Mouse (Mus musculus) embryonic facial prominence, embryonic 13.5 days (tissue): Measurements from ENCODE around the gene Zfp346. TPM values are rescaled to one million over a fixed set of nuclear protein-coding genes. Genes with fewer than 3 reads are reported as not detected.
A peak's percentile ranks its signal among the peaks of the same experiment; 100 is the strongest.

ENCODE experiments used
- ATAC-seq: fragments of 200-750 bp; cut with Nextera tagmentation; 2 replicates; pipeline ENCODE4 v1.8.0; 2017; ENCODE audit warnings: low read depth; ENCODE audit not compliant: insufficient number of reproducible peaks, insufficient read depth, low FRiP score, low TSS enrichment
- H3K27ac ChIP-seq: fragments of 300-500 bp; sonication (generic); 2 replicates; pipeline ENCODE4 v1.5.1; 2015; ENCODE audit warnings: moderate library complexity, mild to moderate bottlenecking, inconsistent platforms
- H3K27me3 ChIP-seq: fragments of 300-500 bp; sonication (generic); 2 replicates; pipeline ENCODE4 v1.6.1; 2015; ENCODE audit warnings: mild to moderate bottlenecking, inconsistent platforms
- H3K36me3 ChIP-seq: fragments of 300-500 bp; sonication (generic); 2 replicates; pipeline ENCODE4 v1.6.1; 2015; ENCODE audit warnings: mild to moderate bottlenecking, inconsistent platforms
- H3K4me1 ChIP-seq: fragments of 300-500 bp; sonication (generic); 2 replicates; pipeline ENCODE4 v1.6.1; 2015; ENCODE audit warnings: inconsistent platforms
- H3K4me2 ChIP-seq: fragments of 300-500 bp; sonication (generic); 2 replicates; pipeline ENCODE4 v1.6.1; 2015; ENCODE audit warnings: moderate library complexity, mild to moderate bottlenecking, inconsistent platforms
- H3K4me3 ChIP-seq: fragments of 300-500 bp; sonication (generic); 2 replicates; pipeline ENCODE4 v1.5.1; 2015; ENCODE audit warnings: mild to moderate bottlenecking, inconsistent platforms
- H3K9ac ChIP-seq: fragments of 300-500 bp; sonication (generic); 2 replicates; pipeline ENCODE4 v1.6.1; 2015; ENCODE audit warnings: mild to moderate bottlenecking, inconsistent platforms
- H3K9me3 ChIP-seq: fragments of 300-500 bp; sonication (generic); 2 replicates; pipeline ENCODE4 v1.6.1; 2016; ENCODE audit warnings: inconsistent platforms
- WGBS: fragments of 180-500 bp; shearing (Covaris S2); methylation state at CpG from one replicate; pipeline ENCODE4 v1.1.7; 2015; ENCODE audit warnings: mixed read lengths; 5-methylcytosine and 5-hydroxymethylcytosine counted together
- polyA plus RNA-seq: library from polyadenylated mRNA; unstranded; fragments of >200 nt; fragmentation: Nextera tagmentation; extraction: Ambion mirVana; gene quantifications from 2 replicates; pipeline ENCODE4 v1.2.1, GENCODE M21; 2015

Zfp346 gene
- polyA plus RNA-seq, 1 experiment from 2014 or later, result 28.1 TPM

DNA sequence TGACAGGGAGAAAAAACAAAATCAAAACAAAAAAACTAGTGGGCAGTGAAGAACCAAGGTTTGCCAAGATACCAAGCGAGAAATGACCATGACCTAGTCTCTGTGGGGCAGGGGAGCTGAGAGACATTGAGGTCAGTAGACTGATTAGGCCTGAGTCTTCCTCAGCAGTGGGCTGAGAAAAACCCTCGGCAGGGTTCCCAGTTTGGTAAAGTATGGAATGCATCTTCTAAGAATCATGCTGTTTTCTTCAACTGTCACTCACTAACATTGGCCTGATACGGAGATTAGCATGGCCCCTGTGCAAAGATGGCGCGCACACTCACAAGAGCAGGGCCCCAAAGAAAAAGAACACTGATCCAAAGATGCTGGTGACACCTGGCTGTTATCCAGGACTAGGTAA is 48.8 kb downstream of the Zfp346 start:
- Histone ChIP-seq H3K9me3 (no peaks in the 10 kb centered on the region), H3K27me3 (peaks cover 44% of the 10 kb centered on the region), H3K4me2 (peak overlapping the region; percentile 96; the same call in 1 of the 2 replicates), H3K36me3 (no peaks in the 10 kb centered on the region), H3K4me3 (no peak overlapping the region), H3K27ac (no peak overlapping the region), H3K4me1 (peaks cover 10% of the 10 kb centered on the region), H3K9ac (no peak overlapping the region)
- no peak for ATAC-seq
- WGBS, result 89% methylated on average over 5 of the region's 5 CpGs

DNA sequence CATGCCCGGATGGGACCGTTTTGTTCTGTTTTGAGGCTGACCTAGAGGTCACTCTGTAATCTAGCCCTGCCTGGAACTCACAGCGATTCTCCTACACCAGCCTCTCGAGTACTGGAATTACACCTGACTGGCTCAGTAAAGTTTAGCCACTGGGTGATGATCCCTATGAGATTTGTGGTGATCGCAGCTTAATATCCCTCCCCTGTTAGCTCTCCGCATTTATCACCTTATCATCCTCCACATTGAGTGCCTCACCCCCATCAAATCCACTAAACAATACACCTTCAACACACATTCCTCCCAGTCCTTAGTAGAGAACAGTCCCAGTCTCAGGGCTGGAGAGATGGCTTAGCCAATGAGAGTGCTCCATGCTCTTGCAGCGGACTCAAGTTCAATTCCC is 57.3 kb downstream of the Zfp346 start:
- Histone ChIP-seq H3K9me3 (no peaks in the 10 kb centered on the region), H3K4me1 (no peaks in the 10 kb centered on the region), H3K9ac (no peak overlapping the region), H3K27me3 (no peaks in the 10 kb centered on the region), H3K4me3 (no peak overlapping the region), H3K4me2 (no peak overlapping the region), H3K36me3 (no peaks in the 10 kb centered on the region), H3K27ac (no peak overlapping the region)
- ATAC-seq, result no peak
- 41% methylated on average over 7 of the region's 7 CpGs for WGBS

DNA sequence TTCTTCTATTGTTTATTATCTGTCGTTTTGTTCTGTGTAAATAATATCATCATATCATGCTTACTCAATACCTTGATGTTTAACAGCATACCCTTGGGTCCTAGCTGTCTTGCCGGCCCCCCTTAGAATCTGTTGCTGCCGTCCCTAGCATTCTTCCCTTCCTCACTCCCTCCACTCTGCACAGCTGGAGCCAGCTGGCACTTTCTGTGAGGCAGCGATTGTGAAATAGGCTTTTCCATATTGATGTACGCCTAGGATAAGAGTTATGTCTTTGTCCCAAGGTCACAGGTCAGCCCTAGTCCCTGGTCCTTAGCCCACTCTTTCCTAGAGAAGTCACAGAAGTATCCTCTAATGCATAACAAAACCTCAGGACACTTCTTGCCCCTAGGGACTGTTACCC is 58.4 kb downstream of the Zfp346 start:
- no peak overlapping the region for H3K9ac ChIP-seq
- no peak overlapping the region for H3K4me2 ChIP-seq
- no peak overlapping the region for H3K27ac ChIP-seq
- no peaks in the 10 kb centered on the region for H3K36me3 ChIP-seq
- H3K9me3 ChIP-seq, result no peaks in the 10 kb centered on the region
- no peak for ATAC-seq
- no peak overlapping the region for H3K4me3 ChIP-seq
- no peaks in the 10 kb centered on the region for H3K27me3 ChIP-seq
- H3K4me1 ChIP-seq, result no peaks in the 10 kb centered on the region; the same call in 1 of the 2 replicates
- 65% methylated on average over 5 of the region's 5 CpGs for WGBS

DNA sequence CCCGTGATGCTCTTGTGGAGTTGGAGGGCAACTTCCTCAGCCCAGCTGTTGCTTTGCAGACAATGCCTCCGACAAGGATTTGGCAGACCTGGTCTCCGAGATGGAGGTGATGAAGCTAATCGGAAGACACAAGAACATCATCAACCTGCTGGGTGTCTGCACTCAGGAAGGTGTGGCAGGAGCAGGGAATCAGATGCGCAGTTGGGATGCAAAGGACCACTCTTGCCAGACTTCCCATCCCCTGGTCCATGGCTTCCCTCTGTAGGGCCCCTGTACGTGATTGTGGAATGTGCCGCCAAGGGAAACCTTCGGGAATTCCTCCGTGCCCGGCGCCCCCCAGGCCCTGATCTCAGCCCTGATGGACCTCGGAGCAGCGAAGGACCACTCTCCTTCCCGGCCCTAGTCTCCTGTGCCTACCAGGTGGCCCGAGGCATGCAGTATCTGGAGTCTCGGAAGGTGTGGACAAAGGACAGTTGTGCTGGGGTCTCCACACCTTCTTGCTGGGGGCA is 60.8 kb downstream of the Zfp346 start:
- Histone ChIP-seq H3K36me3 (no peaks in the 10 kb centered on the region), H3K27me3 (no peaks in the 10 kb centered on the region), H3K4me2 (no peak overlapping the region), H3K4me1 (peaks cover 10% of the 10 kb centered on the region), H3K9ac (no peak overlapping the region), H3K27ac (no peak overlapping the region), H3K4me3 (no peak overlapping the region), H3K9me3 (no peaks in the 10 kb centered on the region)
- 91% methylated on average over 16 of the region's 16 CpGs for WGBS
- no peak for ATAC-seq

DNA sequence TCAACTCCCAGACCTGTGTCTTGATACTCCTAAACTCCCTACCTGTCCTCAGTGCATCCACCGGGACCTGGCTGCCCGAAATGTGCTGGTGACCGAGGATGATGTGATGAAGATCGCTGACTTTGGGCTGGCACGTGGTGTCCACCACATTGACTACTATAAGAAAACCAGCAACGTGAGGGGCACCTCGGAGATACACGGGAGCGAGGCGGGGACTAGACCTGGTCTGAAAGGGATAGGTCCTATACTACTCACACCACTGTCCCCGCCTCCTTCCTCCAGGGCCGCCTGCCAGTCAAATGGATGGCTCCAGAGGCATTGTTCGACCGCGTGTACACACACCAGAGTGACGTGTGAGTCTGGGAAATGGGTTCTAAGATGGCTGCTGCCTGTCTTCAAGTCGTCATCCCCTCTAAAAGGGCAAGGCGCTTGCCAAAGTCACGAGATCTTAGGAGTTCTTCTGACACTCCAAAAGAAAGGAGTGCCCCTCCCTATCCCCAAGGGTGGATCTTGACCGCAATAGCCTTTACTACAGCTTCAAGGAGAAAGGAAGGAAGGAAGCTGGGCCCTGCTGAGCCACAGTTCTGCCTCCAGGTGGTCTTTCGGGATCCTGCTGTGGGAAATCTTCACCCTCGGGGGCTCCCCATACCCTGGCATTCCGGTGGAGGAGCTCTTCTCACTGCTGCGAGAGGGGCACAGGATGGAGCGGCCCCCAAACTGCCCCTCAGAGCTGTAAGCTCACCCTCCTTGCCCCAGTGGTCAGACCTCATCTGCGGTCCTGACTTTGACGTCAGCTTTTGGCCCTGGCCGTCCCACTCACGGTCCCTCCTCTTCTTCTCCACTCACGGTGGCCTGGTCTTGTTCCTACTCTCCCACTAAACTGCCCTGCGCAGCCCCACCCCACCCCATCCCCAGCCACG is 62.0 kb downstream of the Zfp346 start:
- 88% methylated on average over 32 of the region's 32 CpGs for WGBS
- Histone ChIP-seq H3K9me3 (no peaks in the 10 kb centered on the region), H3K9ac (no peak overlapping the region), H3K4me1 (peaks cover 22% of the 10 kb centered on the region), H3K36me3 (no peaks in the 10 kb centered on the region), H3K4me2 (no peak overlapping the region), H3K27ac (no peak overlapping the region), H3K27me3 (no peaks in the 10 kb centered on the region), H3K4me3 (no peak overlapping the region)
- no peak for ATAC-seq

DNA sequence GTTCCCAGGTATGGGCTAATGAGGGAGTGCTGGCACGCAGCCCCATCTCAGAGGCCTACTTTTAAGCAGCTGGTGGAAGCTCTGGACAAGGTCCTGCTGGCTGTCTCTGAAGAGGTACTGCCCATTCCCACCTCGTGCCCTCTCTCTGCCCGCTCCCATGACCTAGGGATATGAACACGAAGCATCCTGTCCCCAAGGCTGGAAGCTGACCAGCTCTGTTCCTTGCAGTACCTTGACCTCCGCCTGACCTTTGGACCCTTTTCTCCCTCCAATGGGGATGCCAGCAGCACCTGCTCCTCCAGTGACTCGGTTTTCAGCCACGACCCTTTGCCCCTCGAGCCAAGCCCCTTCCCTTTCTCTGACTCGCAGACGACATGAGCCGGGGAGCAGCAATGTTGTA is 62.7 kb downstream of the Zfp346 start:
- Histone ChIP-seq H3K27ac (no peak overlapping the region), H3K9ac (no peak overlapping the region), H3K4me3 (no peak overlapping the region), H3K36me3 (no peaks in the 10 kb centered on the region), H3K4me1 (peaks cover 28% of the 10 kb centered on the region), H3K27me3 (no peaks in the 10 kb centered on the region), H3K4me2 (no peak overlapping the region), H3K9me3 (no peaks in the 10 kb centered on the region)
- WGBS, result 80% methylated on average over 11 of the region's 11 CpGs
- no peak for ATAC-seq

DNA sequence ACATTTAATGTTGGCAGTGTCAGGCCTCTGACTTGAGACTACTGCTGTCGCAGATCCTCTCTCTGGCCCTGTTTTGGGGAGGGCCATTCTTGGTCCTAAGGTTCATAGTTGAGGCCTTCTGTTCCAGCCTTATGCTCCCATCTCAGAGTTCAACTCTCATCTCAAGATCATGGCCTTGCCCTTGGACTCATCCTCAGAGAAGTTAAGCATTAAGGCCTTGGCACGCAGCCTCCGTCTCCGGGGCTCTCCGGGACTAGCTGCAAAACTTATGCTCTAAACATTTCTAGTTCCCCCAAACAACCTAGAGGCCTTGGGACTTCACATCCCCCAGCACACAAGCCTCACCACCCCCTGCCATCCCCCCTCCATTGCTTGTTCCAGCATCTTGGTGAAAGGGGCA is 63.1 kb downstream of the Zfp346 start:
- H3K9me3 ChIP-seq, result no peaks in the 10 kb centered on the region
- no peak overlapping the region for H3K4me3 ChIP-seq
- H3K4me1 ChIP-seq, result peaks cover 28% of the 10 kb centered on the region
- no peaks in the 10 kb centered on the region for H3K36me3 ChIP-seq
- H3K4me2 ChIP-seq, result no peak overlapping the region
- peak overlapping the region; percentile 5; the same call in 1 of the 2 replicates for H3K27ac ChIP-seq
- peak overlapping the region; percentile 32; the same call in 1 of the 2 replicates for H3K9ac ChIP-seq
- 89% methylated on average over 5 of the region's 5 CpGs for WGBS
- no peak for ATAC-seq
- no peaks in the 10 kb centered on the region for H3K27me3 ChIP-seq

DNA sequence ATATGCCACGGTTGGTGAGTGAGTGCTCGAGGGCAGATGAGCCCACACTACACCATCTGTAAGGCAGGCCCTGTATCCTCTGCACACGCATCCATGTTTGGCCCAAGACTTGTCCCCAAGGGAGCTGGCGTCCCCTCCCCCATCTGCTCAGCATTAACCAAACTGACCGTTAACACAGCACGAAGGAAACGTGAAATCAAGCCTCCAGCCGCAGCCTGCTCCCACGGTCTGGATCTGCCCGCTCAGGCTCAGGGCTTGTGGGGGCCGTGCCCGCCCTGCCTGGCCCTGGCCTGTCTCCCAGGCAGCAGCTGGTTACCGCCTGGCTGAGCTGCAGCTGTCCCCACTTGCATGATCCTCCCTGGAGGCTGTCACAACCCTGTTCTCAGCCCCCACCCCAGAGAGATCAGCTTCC is 63.9 kb downstream of the Zfp346 start:
- Histone ChIP-seq H3K9ac (peak overlapping the region; percentile 32; the same call in 1 of the 2 replicates), H3K36me3 (no peaks in the 10 kb centered on the region), H3K9me3 (no peaks in the 10 kb centered on the region), H3K4me3 (no peak overlapping the region), H3K27ac (peak overlapping the region; percentile 5; the same call in 1 of the 2 replicates), H3K4me2 (no peak overlapping the region), H3K27me3 (no peaks in the 10 kb centered on the region), H3K4me1 (peaks cover 28% of the 10 kb centered on the region)
- 38% methylated on average over 13 of the region's 13 CpGs for WGBS
- ATAC-seq, result peak; percentile 48; the same call in 1 of the 2 replicates

DNA sequence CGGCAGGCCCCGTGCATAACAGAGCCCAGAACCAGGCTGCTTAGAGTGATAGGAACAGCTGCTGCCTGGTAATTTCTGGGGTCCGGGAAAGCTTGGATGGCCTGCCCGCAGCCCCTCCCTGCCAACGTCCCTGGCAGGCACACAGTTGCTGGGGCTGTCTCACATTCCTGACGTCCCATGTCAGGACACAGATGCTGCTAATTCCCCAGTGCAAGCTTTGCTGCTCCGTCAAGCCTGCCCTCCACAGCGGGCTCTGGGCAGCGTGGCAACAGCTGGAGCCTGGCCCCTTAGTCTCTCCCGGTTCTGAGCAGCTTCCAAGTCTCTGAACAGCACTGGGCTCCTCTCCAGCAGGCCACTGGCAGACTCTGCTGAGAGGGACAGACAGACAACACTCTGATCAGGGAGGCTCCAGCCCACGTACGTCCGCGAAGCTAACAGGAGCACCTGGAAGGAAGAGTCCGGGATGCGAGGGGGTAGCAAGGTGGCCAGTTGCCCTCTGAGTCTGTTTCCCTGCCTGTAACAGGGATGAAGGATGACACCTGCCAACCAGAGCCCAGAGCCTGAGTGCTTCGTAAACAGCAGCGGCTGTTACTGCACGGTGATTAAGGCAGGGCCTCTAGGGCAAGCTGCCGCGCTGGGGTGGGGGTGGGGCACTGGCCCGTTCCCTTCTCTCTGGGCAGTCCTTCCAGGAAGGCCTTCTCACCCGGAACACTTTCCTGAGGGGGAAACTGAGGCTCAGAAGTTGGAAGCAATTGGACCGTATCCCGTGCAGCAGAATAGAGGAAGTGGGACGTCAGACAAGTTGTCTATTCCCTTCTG is 66.6 kb downstream of the Zfp346 start:
- peak overlapping the region; percentile 44 for H3K27ac ChIP-seq
- peak overlapping the region; percentile 1; the same call in 1 of the 2 replicates for H3K4me3 ChIP-seq
- 9% methylated on average over 26 of the region's 26 CpGs for WGBS

DNA sequence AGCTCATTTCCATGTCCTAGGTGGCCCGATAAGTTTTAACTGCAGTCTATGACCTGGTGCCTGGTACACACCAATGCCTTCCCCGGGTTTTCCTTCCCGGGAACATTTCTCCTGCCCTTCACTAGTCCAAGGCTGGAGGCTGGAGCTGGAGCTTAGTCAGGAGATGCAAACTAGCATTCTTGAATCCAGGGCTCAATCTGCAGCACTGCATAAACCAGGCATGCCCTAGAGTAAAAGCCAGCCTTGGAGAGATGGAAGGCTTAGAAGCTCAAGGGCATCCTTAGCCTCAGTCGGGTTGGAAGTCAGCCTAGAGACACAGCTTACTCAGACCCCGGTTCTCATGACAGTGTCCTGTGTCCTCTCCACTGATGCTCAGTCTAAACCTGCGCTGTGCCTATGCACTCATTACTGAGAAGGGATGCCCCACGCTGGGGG is 67.2 kb downstream of the Zfp346 start:
- Histone ChIP-seq H3K9ac (no peak overlapping the region), H3K27me3 (no peaks in the 10 kb centered on the region), H3K9me3 (no peaks in the 10 kb centered on the region), H3K4me2 (peak overlapping the region; percentile 48), H3K4me3 (no peak overlapping the region), H3K27ac (peak overlapping the region; percentile 44), H3K36me3 (no peaks in the 10 kb centered on the region), H3K4me1 (peaks cover 28% of the 10 kb centered on the region)
- 41% methylated on average over 7 of the region's 7 CpGs for WGBS
- ATAC-seq, result no peak

More for the DNA sequence above, 66.6 kb downstream of the Zfp346 start:
- Histone ChIP-seq H3K27me3 (no peaks in the 10 kb centered on the region), H3K9ac (peak overlapping the region; percentile 49), H3K4me2 (peak overlapping the region; percentile 48), H3K36me3 (no peaks in the 10 kb centered on the region), H3K9me3 (no peaks in the 10 kb centered on the region), H3K4me1 (peaks cover 28% of the 10 kb centered on the region)
- ATAC-seq, result no peak

DNA sequence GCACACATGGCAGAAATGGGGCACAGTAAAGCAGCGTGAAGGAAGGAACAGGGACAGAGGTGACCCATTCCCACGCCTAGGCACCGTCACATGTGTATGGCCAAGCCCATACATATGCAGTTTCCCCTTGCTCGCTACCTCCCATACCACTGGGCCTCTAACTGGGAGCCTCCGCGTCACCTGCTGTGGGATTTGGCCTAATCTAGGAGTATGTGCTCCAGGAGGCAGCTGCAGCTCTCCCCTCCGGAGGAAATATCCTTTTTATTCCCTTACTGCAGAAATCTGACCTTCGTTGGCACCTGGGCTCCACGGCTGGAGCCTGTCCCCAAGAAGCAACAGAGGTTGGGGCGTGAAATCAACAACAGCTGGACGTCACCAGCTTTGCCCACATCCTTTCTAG is 69.2 kb downstream of the Zfp346 start:
- peaks cover 20% of the 10 kb centered on the region for H3K4me1 ChIP-seq
- no peaks in the 10 kb centered on the region for H3K27me3 ChIP-seq
- no peaks in the 10 kb centered on the region for H3K36me3 ChIP-seq
- no peak overlapping the region for H3K4me2 ChIP-seq
- H3K9me3 ChIP-seq, result no peaks in the 10 kb centered on the region
- H3K27ac ChIP-seq, result no peak overlapping the region
- ATAC-seq, result no peak
- 58% methylated on average over 11 of the region's 11 CpGs for WGBS
- H3K4me3 ChIP-seq, result no peak overlapping the region
- no peak overlapping the region for H3K9ac ChIP-seq
